Mouse (Mus musculus): ENCODE results near the gene Naglu. TPM values are rescaled to one million over a fixed set of nuclear protein-coding genes. Genes with fewer than 3 reads are reported as not detected.
A peak's percentile ranks its signal among the peaks of the same experiment; 100 is the strongest.

Naglu gene
- polyA plus RNA-seq, 1 experiment = 30.7 TPM

- Histone ChIP-seq H3K4me3 (replicated peaks) (peak overlapping the region; percentile 87), H3K9me3 (no peaks in the 10 kb centered on the region), H3K4me1 (peaks cover 98% of the 10 kb centered on the region), H3K27me3 (replicated peaks) (no peaks in the 10 kb centered on the region), H3K36me3 (replicated peaks; ENCODE audit: low read length) (peaks cover 65% of the 10 kb centered on the region)
- TF ChIP-seq FLI1 (IDR thresholded peaks at IDR 0.05; ENCODE audit: low read length) (peak; percentile 51; the same call in 1 of the 2 replicates), GATA1 (IDR thresholded peaks at IDR 0.05; ENCODE audit: borderline replicate concordance, low read length) (peak; percentile 91)
Observed at GRCm38 (mm10) chr11:101063676-101064327, 6.0 kb upstream of the Naglu start.

GRCm38 (mm10) chr11:101064462-101064861 lies 5.3 kb upstream of the Naglu start:
- no peak for TF ChIP-seq GATA1 (IDR thresholded peaks at IDR 0.05; ENCODE audit: borderline replicate concordance, low read length)
- TF ChIP-seq FLI1 (IDR thresholded peaks at IDR 0.05; ENCODE audit: low read length) = no peak
- Histone ChIP-seq H3K27me3 (replicated peaks) (no peaks in the 10 kb centered on the region), H3K4me1 (peaks cover 98% of the 10 kb centered on the region), H3K36me3 (replicated peaks; ENCODE audit: low read length) (peaks cover 58% of the 10 kb centered on the region), H3K4me3 (replicated peaks) (peak overlapping the region; percentile 87), H3K9me3 (no peaks in the 10 kb centered on the region)

GRCm38 (mm10) chr11:101065002-101065401 lies 4.8 kb upstream of the Naglu start:
- TF ChIP-seq GATA1 (IDR thresholded peaks at IDR 0.05; ENCODE audit: borderline replicate concordance, low read length) (no peak), FLI1 (IDR thresholded peaks at IDR 0.05; ENCODE audit: low read length) (no peak)
- Histone ChIP-seq H3K9me3 (no peaks in the 10 kb centered on the region), H3K4me1 (peaks cover 94% of the 10 kb centered on the region), H3K4me3 (replicated peaks) (peak overlapping the region; percentile 53), H3K27me3 (replicated peaks) (no peaks in the 10 kb centered on the region), H3K36me3 (replicated peaks; ENCODE audit: low read length) (peaks cover 53% of the 10 kb centered on the region)

- Histone ChIP-seq H3K4me3 (replicated peaks) (peak overlapping the region; percentile 73), H3K9me3 (no peaks in the 10 kb centered on the region), H3K36me3 (replicated peaks; ENCODE audit: low read length) (peaks cover 43% of the 10 kb centered on the region), H3K4me1 (peaks cover 93% of the 10 kb centered on the region), H3K27me3 (replicated peaks) (peaks cover 5% of the 10 kb centered on the region)
- TF ChIP-seq FLI1 (IDR thresholded peaks at IDR 0.05; ENCODE audit: low read length) = no peak
- TF ChIP-seq GATA1 (IDR thresholded peaks at IDR 0.05; ENCODE audit: borderline replicate concordance, low read length) = no peak
Observed at GRCm38 (mm10) chr11:101066549-101067412, 3.0 kb upstream of the Naglu start.

GRCm38 (mm10) chr11:101070189-101070527 lies 346 bp downstream of the Naglu start:
- peaks cover 83% of the 10 kb centered on the region for H3K4me1 ChIP-seq
- H3K4me3 ChIP-seq (replicated peaks) = peak overlapping the region; percentile 96
- H3K36me3 ChIP-seq (replicated peaks; ENCODE audit: low read length) = peaks cover 44% of the 10 kb centered on the region
- peaks cover 8% of the 10 kb centered on the region for H3K27me3 ChIP-seq (replicated peaks)
- no peak for TF ChIP-seq GATA1 (IDR thresholded peaks at IDR 0.05; ENCODE audit: borderline replicate concordance, low read length)
- H3K9me3 ChIP-seq = 0 out of 2 replicates have a peak, but pooled peaks cover 4% of the 10 kb centered on the region

- peak overlapping the region; percentile 96 for H3K4me3 ChIP-seq (replicated peaks)
- 0 out of 2 replicates have a peak, but pooled peaks cover 4% of the 10 kb centered on the region for H3K9me3 ChIP-seq
- peaks cover 75% of the 10 kb centered on the region for H3K4me1 ChIP-seq
- peaks cover 43% of the 10 kb centered on the region for H3K36me3 ChIP-seq (replicated peaks; ENCODE audit: low read length)
- no peak for TF ChIP-seq GATA1 (IDR thresholded peaks at IDR 0.05; ENCODE audit: borderline replicate concordance, low read length)
- no peak for TF ChIP-seq FLI1 (IDR thresholded peaks at IDR 0.05; ENCODE audit: low read length)
- H3K27me3 ChIP-seq (replicated peaks) = peaks cover 8% of the 10 kb centered on the region
Observed at GRCm38 (mm10) chr11:101070987-101071386, 1.2 kb downstream of the Naglu start.

- Histone ChIP-seq H3K36me3 (replicated peaks; ENCODE audit: low read length) (peaks cover 48% of the 10 kb centered on the region), H3K27me3 (replicated peaks) (peaks cover 8% of the 10 kb centered on the region), H3K4me1 (peaks cover 66% of the 10 kb centered on the region), H3K4me3 (replicated peaks) (peak overlapping the region; percentile 42), H3K9me3 (0 out of 2 replicates have a peak, but pooled peaks cover 4% of the 10 kb centered on the region)
- TF ChIP-seq GATA1 (IDR thresholded peaks at IDR 0.05; ENCODE audit: borderline replicate concordance, low read length) = no peak
Observed at GRCm38 (mm10) chr11:101071810-101072428, 2.1 kb downstream of the Naglu start.

- Histone ChIP-seq H3K4me3 (replicated peaks) (no peak within 1 kb of the TSS), H3K27me3 (replicated peaks) (peaks cover 21% of the 10 kb centered on the region), H3K9me3 (no peaks in the 10 kb centered on the region), H3K36me3 (replicated peaks; ENCODE audit: low read length) (peaks cover 38% of the 10 kb centered on the region), H3K4me1 (peaks cover 53% of the 10 kb centered on the region)
- TF ChIP-seq FLI1 (IDR thresholded peaks at IDR 0.05; ENCODE audit: low read length) = no peak
- no peak for TF ChIP-seq GATA1 (IDR thresholded peaks at IDR 0.05; ENCODE audit: borderline replicate concordance, low read length)
Observed at GRCm38 (mm10) chr11:101078121-101078520, 8.3 kb downstream of the Naglu start, which contains the start of gene Hsd17b1. TSS of gene Hsd17b1 (plus strand) at chr11:101078411.

- H3K27me3 ChIP-seq (replicated peaks) = peaks cover 21% of the 10 kb centered on the region
- H3K4me1 ChIP-seq = peaks cover 54% of the 10 kb centered on the region
- TF ChIP-seq FLI1 (IDR thresholded peaks at IDR 0.05; ENCODE audit: low read length) = no peak
- TF ChIP-seq GATA1 (IDR thresholded peaks at IDR 0.05; ENCODE audit: borderline replicate concordance, low read length) = no peak
- no peaks in the 10 kb centered on the region for H3K9me3 ChIP-seq
- H3K4me3 ChIP-seq (replicated peaks) = peak overlapping the region; percentile 87
- H3K36me3 ChIP-seq (replicated peaks; ENCODE audit: low read length) = peaks cover 36% of the 10 kb centered on the region
Observed at GRCm38 (mm10) chr11:101079746-101080145, 9.9 kb downstream of the Naglu start.
